Mouse (Mus musculus): Measurements from ENCODE around the gene Crybb1. TPM values are rescaled to one million over a fixed set of nuclear protein-coding genes. Genes with fewer than 3 reads are reported as not detected.

Gene Crybb1
- polyA plus RNA-seq, 1 experiment from 2014 or later: 4.8 TPM

DNA sequence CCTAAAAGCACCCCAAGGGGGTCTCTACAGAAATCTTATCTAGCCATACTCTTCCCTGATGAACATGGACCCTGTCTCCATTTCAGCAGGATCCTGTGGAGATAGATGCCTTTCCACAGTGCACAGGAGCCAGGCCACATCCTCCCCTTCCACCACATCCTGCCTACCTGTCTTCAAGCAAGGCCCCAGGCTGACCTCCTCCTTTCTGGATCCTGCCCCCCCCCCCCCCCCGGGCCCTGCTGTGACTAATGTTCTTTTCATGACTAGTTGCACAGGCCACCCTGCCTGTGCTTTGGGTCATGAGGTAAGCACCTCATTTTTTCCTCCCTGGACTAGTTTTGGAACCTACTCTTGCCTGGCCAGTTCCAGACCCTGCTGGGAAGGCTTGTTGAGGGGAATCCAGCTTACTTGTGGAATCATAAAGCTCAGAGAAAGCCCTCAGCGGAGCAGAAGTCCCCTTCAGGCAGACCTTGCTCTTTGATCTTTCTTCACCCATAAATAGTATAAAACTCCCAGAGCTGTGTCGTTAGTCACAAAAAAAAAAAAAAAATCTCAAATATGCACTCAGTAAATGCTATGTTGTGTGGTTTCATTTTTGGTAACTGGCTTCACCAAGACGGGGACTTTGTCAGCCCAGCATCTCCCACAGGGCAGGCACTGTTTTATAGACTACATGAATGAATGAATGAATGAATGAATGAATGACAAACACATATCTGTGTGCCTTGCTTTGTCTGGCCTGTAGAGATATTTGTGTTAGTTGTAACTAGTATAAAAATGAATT lies 19.6 kb downstream of the Crybb1 start:
- H3K4me3 ChIP-seq: peak overlapping the region; percentile 80
- H3K4me1 ChIP-seq: peaks cover 30% of the 10 kb centered on the region
- H3K36me3 ChIP-seq (replicated peaks): no peaks in the 10 kb centered on the region
- H3K4me2 ChIP-seq: peak overlapping the region; percentile 95
- no peaks in the 10 kb centered on the region for H3K9me3 ChIP-seq
- 51% methylated on average over 4 of the region's 4 CpGs for WGBS
- H3K27ac ChIP-seq: peak overlapping the region; percentile 85; the same call in 1 of the 2 replicates
- no peak for ATAC-seq (replicated peaks)
- no peaks in the 10 kb centered on the region for H3K27me3 ChIP-seq (replicated peaks)
- H3K9ac ChIP-seq: 0 out of 2 replicates have a peak overlapping the region, but pooled peaks have one; percentile 59

DNA sequence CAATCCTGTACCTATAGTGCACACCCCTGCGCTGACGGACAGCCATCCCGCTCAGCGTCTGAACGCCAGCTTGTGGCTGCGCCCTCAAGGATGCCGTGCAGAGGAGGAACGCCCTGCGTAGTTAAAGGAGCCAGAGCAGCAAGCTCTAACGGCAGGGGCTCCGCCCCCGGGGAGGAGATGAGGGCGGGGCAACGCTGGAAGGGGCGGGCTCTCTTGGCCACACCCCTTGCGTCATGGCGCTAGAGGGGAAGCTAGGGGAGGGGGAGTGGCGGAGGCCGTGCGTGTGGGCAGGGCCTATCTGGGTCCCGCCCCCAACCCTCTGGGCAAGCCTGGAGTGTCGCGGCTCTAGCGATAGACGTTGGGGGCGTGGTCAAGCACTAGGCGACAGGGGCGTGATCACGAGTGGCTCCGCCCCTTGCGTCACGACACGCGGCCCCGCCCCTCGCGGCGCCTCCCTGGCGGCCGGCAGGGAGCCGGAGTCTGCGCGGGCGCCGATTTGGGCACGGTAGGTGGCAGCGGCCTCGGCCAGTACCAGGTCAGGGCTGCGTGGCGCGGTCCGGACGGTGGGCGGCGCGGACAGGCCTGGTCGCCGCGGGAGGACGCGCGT lies 20.8 kb downstream of the Crybb1 start, which contains the start of gene Tpst2:
Tpst2 (plus strand) TSS at position 425 of the 607 bp plus-strand sequence.
- H3K27ac ChIP-seq: peak within 1 kb of the TSS; percentile 85
- H3K4me3 ChIP-seq: peak within 1 kb of the TSS; percentile 80
- H3K9ac ChIP-seq: peak within 1 kb of the TSS; percentile 59
- H3K36me3 ChIP-seq (replicated peaks): no peaks in the 10 kb centered on the region
- H3K4me1 ChIP-seq: peaks cover 25% of the 10 kb centered on the region
- peak within 1 kb of the TSS; percentile 95 for H3K4me2 ChIP-seq
- no peaks in the 10 kb centered on the region for H3K9me3 ChIP-seq
- WGBS: 0% methylated on average over 59 of the region's 62 CpGs
- H3K27me3 ChIP-seq (replicated peaks): no peaks in the 10 kb centered on the region
- peak; percentile 94 for ATAC-seq (replicated peaks)

GRCm38 (mm10) chr5:112276907-112277348 lies 21.3 kb downstream of the Crybb1 start:
- Histone ChIP-seq H3K4me3 (peak overlapping the region; percentile 80), H3K36me3 (replicated peaks) (no peaks in the 10 kb centered on the region), H3K4me1 (peaks cover 23% of the 10 kb centered on the region), H3K9ac (peak overlapping the region; percentile 49), H3K9me3 (no peaks in the 10 kb centered on the region), H3K27me3 (replicated peaks) (no peaks in the 10 kb centered on the region), H3K4me2 (peak overlapping the region; percentile 95), H3K27ac (peak overlapping the region; percentile 85)
- whole genome bisulfite sequencing: under 1% methylated on average over 24 of the region's 24 CpGs
- ATAC-seq (replicated peaks): peak; percentile 37

- no peak for ATAC-seq (replicated peaks)
- Histone ChIP-seq H3K36me3 (replicated peaks) (no peaks in the 10 kb centered on the region), H3K4me1 (peaks cover 23% of the 10 kb centered on the region), H3K27me3 (replicated peaks) (no peaks in the 10 kb centered on the region), H3K9me3 (no peaks in the 10 kb centered on the region), H3K4me2 (peak overlapping the region; percentile 95; the same call in 1 of the 2 replicates), H3K27ac (no peak overlapping the region), H3K4me3 (no peak overlapping the region), H3K9ac (no peak overlapping the region)
- 89% methylated on average over 11 of the region's 11 CpGs for WGBS
Measured at GRCm38 (mm10) chr5:112277906-112278470, 22.4 kb downstream of the Crybb1 start.

GRCm38 (mm10) chr5:112279181-112280021 lies 23.8 kb downstream of the Crybb1 start:
- ATAC-seq (replicated peaks): no peak
- 93% methylated on average over 17 of the region's 17 CpGs for WGBS

DNA sequence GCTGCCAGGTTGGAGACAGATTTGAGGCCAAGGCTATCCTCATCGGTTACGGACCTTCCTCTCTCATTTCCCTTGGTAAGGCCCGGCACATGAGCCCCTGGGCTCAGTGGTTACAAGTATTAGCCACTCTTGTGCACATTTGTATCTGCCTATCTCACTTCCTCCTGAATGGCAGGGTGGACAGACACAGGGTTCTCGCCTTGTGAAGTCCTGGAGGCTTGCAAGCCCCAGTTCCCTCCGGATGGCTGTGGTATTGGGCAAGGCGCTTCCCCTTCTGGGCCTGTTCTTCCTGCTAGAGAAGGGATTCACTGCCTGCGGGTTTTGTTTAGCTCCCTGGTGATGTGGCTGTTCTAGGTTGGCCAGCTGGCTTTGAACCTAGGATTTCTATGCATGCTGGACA lies 24.5 kb downstream of the Crybb1 start:
- Histone ChIP-seq H3K4me1 (peaks cover 23% of the 10 kb centered on the region), H3K9me3 (no peaks in the 10 kb centered on the region), H3K36me3 (replicated peaks) (no peaks in the 10 kb centered on the region), H3K4me2 (no peak overlapping the region), H3K27me3 (replicated peaks) (no peaks in the 10 kb centered on the region), H3K27ac (no peak overlapping the region), H3K4me3 (no peak overlapping the region), H3K9ac (no peak overlapping the region)
- WGBS: 90% methylated on average over 7 of the region's 7 CpGs
- no peak for ATAC-seq (replicated peaks)

More at GRCm38 (mm10) chr5:112279181-112280021, 23.8 kb downstream of the Crybb1 start:
- Histone ChIP-seq H3K4me2 (no peak overlapping the region), H3K27me3 (replicated peaks) (no peaks in the 10 kb centered on the region), H3K27ac (no peak overlapping the region), H3K4me1 (peaks cover 23% of the 10 kb centered on the region), H3K9me3 (no peaks in the 10 kb centered on the region), H3K9ac (no peak overlapping the region), H3K36me3 (replicated peaks) (no peaks in the 10 kb centered on the region), H3K4me3 (no peak overlapping the region)

- Histone ChIP-seq H3K36me3 (replicated peaks) (no peaks in the 10 kb centered on the region), H3K9ac (no peak overlapping the region), H3K27ac (no peak overlapping the region), H3K4me1 (peaks cover 20% of the 10 kb centered on the region), H3K27me3 (replicated peaks) (no peaks in the 10 kb centered on the region), H3K4me2 (no peak overlapping the region), H3K4me3 (no peak overlapping the region), H3K9me3 (no peaks in the 10 kb centered on the region)
- no peak for ATAC-seq (replicated peaks)
- 62% methylated on average over 15 of the region's 15 CpGs for WGBS
Measured at GRCm38 (mm10) chr5:112280863-112281660, 25.4 kb downstream of the Crybb1 start.

DNA sequence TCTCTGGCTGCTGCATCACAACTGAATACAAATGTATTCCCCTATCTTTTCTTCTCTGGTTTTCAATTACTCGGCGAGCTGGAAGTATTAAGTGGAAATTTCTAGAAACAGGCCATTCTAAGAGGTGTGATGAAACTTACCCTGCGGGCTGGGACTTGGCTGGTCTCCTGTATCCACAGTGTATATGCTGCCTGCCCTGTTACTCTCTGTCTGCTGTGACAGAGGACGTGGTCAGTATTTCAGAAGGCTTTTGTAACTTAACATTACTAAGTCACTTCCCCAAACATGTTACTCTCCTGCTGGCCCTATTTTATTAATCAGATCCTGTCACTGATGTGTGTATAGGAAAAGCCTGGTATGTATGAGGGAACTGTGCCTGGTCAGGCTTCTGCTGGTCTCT lies 26.1 kb downstream of the Crybb1 start:
- Histone ChIP-seq H3K27ac (no peak overlapping the region), H3K9ac (no peak overlapping the region), H3K4me2 (no peak overlapping the region), H3K9me3 (no peaks in the 10 kb centered on the region), H3K27me3 (replicated peaks) (no peaks in the 10 kb centered on the region), H3K4me3 (no peak overlapping the region), H3K4me1 (peaks cover 20% of the 10 kb centered on the region), H3K36me3 (replicated peaks) (no peaks in the 10 kb centered on the region)
- 93% methylated on average over 4 of the region's 4 CpGs for WGBS
- ATAC-seq (replicated peaks): no peak

DNA sequence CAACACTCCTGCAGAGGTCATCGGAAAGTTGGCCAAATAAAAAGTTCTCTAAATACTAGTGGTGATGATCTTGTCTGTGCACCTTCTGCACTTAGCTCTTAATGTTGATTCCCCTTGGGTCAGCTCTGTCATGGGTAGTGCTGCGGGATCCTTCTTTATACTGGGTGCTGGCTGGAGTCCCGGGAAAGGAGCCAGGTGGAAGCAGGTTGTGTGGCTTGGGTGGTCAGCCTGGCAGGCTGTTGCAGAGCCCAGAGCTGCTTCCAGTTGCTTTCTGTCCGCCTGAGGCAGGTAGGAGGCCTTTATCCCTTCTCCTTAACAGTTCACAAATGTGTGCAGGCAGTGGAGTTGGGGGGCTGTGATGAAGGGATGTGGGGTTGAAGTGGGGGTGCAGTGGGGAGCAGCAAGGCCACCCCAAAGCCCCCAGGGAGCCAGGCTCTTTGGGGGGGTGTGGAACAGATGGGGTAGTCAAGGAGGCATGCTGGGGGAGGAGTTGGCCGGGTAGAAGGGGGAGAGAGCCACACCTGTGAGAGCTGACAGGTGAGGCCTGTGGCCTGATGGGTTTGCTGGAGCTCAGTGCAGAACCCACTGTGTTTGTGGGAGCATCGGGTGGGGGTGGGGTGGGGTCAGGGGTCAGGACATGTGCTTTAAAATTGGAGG lies 26.6 kb downstream of the Crybb1 start:
- Histone ChIP-seq H3K27me3 (replicated peaks) (no peaks in the 10 kb centered on the region), H3K9me3 (no peaks in the 10 kb centered on the region), H3K4me2 (no peak overlapping the region), H3K4me1 (peaks cover 17% of the 10 kb centered on the region), H3K4me3 (no peak overlapping the region), H3K36me3 (replicated peaks) (no peaks in the 10 kb centered on the region), H3K9ac (no peak overlapping the region), H3K27ac (no peak overlapping the region)
- 80% methylated on average over 6 of the region's 6 CpGs for WGBS
- no peak for ATAC-seq (replicated peaks)

- H3K27ac ChIP-seq: no peak overlapping the region
- no peaks in the 10 kb centered on the region for H3K9me3 ChIP-seq
- no peaks in the 10 kb centered on the region for H3K36me3 ChIP-seq (replicated peaks)
- H3K4me2 ChIP-seq: no peak overlapping the region
- H3K9ac ChIP-seq: no peak overlapping the region
- no peak overlapping the region for H3K4me3 ChIP-seq
- no peaks in the 10 kb centered on the region for H3K27me3 ChIP-seq (replicated peaks)
- H3K4me1 ChIP-seq: peaks cover 10% of the 10 kb centered on the region
- ATAC-seq (replicated peaks): no peak
- 76% methylated on average over 9 of the region's 9 CpGs for WGBS
Measured at GRCm38 (mm10) chr5:112282780-112283482, 27.3 kb downstream of the Crybb1 start.

All from midbrain, embryonic 15.5 days (tissue).